Mouse (Mus musculus) midbrain, embryonic 11.5 days (tissue): ENCODE data around the gene Erfe. TPM values are rescaled to one million over a fixed set of nuclear protein-coding genes. Genes with fewer than 3 reads are reported as not detected.

Source experiments
- ATAC-seq: fragments of 200-750 bp; cut with Nextera tagmentation; 2 replicates; pipeline ENCODE4 v1.8.0; 2017; ENCODE audit warnings: moderate TSS enrichment, moderate library complexity; ENCODE audit not compliant: low FRiP score
- DNase-seq: peaks from one replicate; pipeline ENCODE4 v3.0.0; 2015; ENCODE audit warnings: low spot score; ENCODE audit errors: missing footprints
- H3K27ac ChIP-seq: fragments of 300-500 bp; sonication (generic); 2 replicates; pipeline ENCODE4 v1.5.1; 2014; ENCODE audit warnings: low read depth, low read length
- H3K27me3 ChIP-seq: fragments of 300-500 bp; sonication (generic); 2 replicates; pipeline ENCODE4 v1.6.1; 2014; ENCODE audit warnings: mild to moderate bottlenecking, low read length, moderate library complexity, mixed read lengths; ENCODE audit not compliant: control insufficient read depth, insufficient read depth
- H3K36me3 ChIP-seq: fragments of 300-500 bp; sonication (generic); 2 replicates; pipeline ENCODE4 v1.6.1; 2014; ENCODE audit warnings: mild to moderate bottlenecking, low read length, moderate library complexity, mixed read lengths; ENCODE audit not compliant: control insufficient read depth, insufficient read depth
- H3K4me1 ChIP-seq: fragments of 300-500 bp; sonication (generic); 2 replicates; pipeline ENCODE4 v1.6.1; 2014; ENCODE audit warnings: low read length; ENCODE audit not compliant: control insufficient read depth, insufficient read depth
- H3K4me2 ChIP-seq: fragments of 300-500 bp; sonication (generic); 2 replicates; pipeline ENCODE4 v1.6.1; 2014; ENCODE audit warnings: mild to moderate bottlenecking, moderate library complexity
- H3K4me3 ChIP-seq: fragments of 300-500 bp; sonication (generic); 2 replicates; pipeline ENCODE4 v1.5.1; 2014; ENCODE audit warnings: low read depth, low read length
- H3K9ac ChIP-seq: fragments of 300-500 bp; sonication (generic); 2 replicates; pipeline ENCODE4 v1.6.1; 2014; ENCODE audit warnings: low read length
- H3K9me3 ChIP-seq: fragments of 300-500 bp; sonication (generic); 2 replicates; pipeline ENCODE4 v1.6.1; 2016; ENCODE audit warnings: low read length; ENCODE audit not compliant: control insufficient read depth
- WGBS: fragments of 180-500 bp; shearing (Covaris S2); extraction: QIAGEN DNeasy Blood & Tissue Kit; methylation state at CpG from one replicate; pipeline ENCODE4 v1.1.7; 2014; 5-methylcytosine and 5-hydroxymethylcytosine counted together
- polyA plus RNA-seq: library from polyadenylated mRNA; unstranded; fragments of >200 nt; fragmentation: Nextera tagmentation; extraction: Ambion mirVana; gene quantifications from 2 replicates; pipeline ENCODE4 v1.2.1, GENCODE M21; 2014

Erfe gene
- polyA plus RNA-seq, 1 experiment from 2014 or later, result 0.52 TPM

DNA sequence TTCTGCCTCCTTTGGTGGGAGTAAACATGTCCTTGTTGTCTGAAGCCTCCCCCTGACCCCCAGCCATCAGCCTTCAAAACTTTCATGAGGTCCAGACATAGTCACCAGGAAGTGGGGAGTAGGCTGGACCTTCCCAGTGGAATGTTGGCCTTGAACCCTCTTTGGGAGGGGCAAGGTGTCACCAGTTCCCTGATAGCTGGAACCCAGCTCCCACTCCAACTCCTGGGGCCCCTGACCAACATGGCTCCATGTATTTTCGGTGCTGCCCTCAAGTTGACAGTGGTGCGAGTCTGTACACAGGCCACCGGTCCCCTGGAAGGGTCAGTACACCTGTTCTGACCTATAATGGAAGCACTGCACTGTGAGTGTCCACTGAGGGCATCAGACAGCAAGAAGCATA, 1.1 kb downstream of the Erfe start:
- no peaks in the 10 kb centered on the region for H3K9me3 ChIP-seq
- peaks cover 11% of the 10 kb centered on the region for H3K36me3 ChIP-seq
- H3K27ac ChIP-seq, result no peak overlapping the region
- H3K4me3 ChIP-seq, result no peak overlapping the region
- peaks cover 5% of the 10 kb centered on the region for H3K4me1 ChIP-seq
- no peak for ATAC-seq
- WGBS, result 88% methylated on average over 3 of the region's 3 CpGs
- no peak overlapping the region for H3K9ac ChIP-seq
- no peak overlapping the region for H3K4me2 ChIP-seq
- no peak for DNase-seq
- H3K27me3 ChIP-seq, result peaks cover 6% of the 10 kb centered on the region

- WGBS, result 74% methylated on average over 4 of the region's 4 CpGs
Observed at GRCm38 (mm10) chr1:91369408-91369807, 3.2 kb downstream of the Erfe start.

DNA sequence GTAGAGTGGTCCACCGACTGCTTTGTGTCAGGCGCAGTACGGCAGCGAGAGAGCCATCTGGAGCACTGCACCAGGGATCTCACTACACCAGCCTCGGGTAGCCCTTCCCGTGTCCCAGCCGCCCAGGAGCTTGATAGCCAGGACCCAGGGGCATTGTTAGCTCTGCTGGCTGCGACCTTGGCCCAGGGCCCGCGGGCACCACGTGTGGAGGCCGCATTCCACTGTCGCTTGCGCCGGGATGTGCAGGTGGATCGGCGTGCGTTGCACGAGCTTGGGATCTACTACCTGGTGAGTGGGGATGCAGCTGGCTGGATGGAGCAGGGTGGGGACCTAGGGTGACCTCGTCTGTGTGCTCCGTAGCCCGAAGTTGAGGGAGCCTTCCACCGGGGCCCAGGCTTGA, 3.8 kb downstream of the Erfe start:
- no peaks in the 10 kb centered on the region for H3K9me3 ChIP-seq
- 94% methylated on average over 23 of the region's 23 CpGs for WGBS
- H3K36me3 ChIP-seq, result peaks cover 24% of the 10 kb centered on the region
- peaks cover 6% of the 10 kb centered on the region for H3K27me3 ChIP-seq
- DNase-seq (no peak), ATAC-seq (no peak)
- no peak overlapping the region for H3K27ac ChIP-seq
- H3K4me1 ChIP-seq, result peaks cover 5% of the 10 kb centered on the region
- no peak overlapping the region for H3K4me2 ChIP-seq
- H3K9ac ChIP-seq, result no peak overlapping the region
- H3K4me3 ChIP-seq, result no peak overlapping the region

More at GRCm38 (mm10) chr1:91369408-91369807, 3.2 kb downstream of the Erfe start:
- Histone ChIP-seq H3K4me2 (no peak overlapping the region), H3K27ac (no peak overlapping the region), H3K27me3 (peaks cover 6% of the 10 kb centered on the region), H3K4me3 (no peak overlapping the region), H3K4me1 (peaks cover 5% of the 10 kb centered on the region), H3K9me3 (no peaks in the 10 kb centered on the region), H3K9ac (no peak overlapping the region), H3K36me3 (peaks cover 22% of the 10 kb centered on the region)
- DNase-seq (no peak), ATAC-seq (no peak)

- Histone ChIP-seq H3K36me3 (peaks cover 44% of the 10 kb centered on the region), H3K4me3 (no peak overlapping the region), H3K4me1 (no peaks in the 10 kb centered on the region), H3K9me3 (no peaks in the 10 kb centered on the region), H3K27me3 (no peaks in the 10 kb centered on the region), H3K27ac (no peak overlapping the region), H3K4me2 (no peak overlapping the region), H3K9ac (no peak overlapping the region)
- no peak for DNase-seq
- no peak for ATAC-seq
- WGBS, result 94% methylated on average over 6 of the region's 6 CpGs
Observed at GRCm38 (mm10) chr1:91373414-91373835, 7.2 kb downstream of the Erfe start.

- Histone ChIP-seq H3K27ac (no peak overlapping the region), H3K36me3 (peaks cover 40% of the 10 kb centered on the region), H3K4me1 (no peaks in the 10 kb centered on the region), H3K27me3 (no peaks in the 10 kb centered on the region), H3K4me3 (no peak overlapping the region), H3K9me3 (no peaks in the 10 kb centered on the region), H3K9ac (no peak overlapping the region), H3K4me2 (no peak overlapping the region)
- 64% methylated on average over 7 of the region's 7 CpGs for WGBS
- ATAC-seq (peak; percentile 46; the same call in 1 of the 2 replicates), DNase-seq (peak; percentile 94)
Observed at GRCm38 (mm10) chr1:91380453-91381090, 14.3 kb downstream of the Erfe start.

DNA sequence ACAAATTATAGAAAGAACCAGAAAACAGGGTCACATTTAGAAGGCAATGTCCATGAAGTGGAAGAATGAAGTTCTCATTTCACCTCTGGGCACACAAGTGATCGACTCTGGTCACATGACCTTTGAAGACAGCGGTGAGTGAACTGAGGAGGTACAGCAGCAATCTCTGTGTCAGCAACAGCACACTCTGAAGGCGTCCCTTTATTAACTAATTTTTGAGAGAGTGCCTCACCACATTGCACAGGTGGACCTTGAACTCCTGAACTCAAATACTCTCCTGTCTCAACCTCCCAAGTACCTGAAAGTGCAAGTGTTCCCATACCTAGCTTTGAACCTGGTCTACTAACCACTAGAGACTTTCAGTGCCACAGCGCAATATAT, 14.9 kb downstream of the Erfe start:
- no peak overlapping the region for H3K27ac ChIP-seq
- no peak overlapping the region for H3K4me2 ChIP-seq
- peaks cover 39% of the 10 kb centered on the region for H3K36me3 ChIP-seq
- H3K4me3 ChIP-seq, result no peak overlapping the region
- no peak for DNase-seq
- H3K4me1 ChIP-seq, result no peaks in the 10 kb centered on the region
- no peaks in the 10 kb centered on the region for H3K9me3 ChIP-seq
- ATAC-seq, result no peak
- H3K9ac ChIP-seq, result no peak overlapping the region
- 93% methylated on average over 4 of the region's 4 CpGs for WGBS
- no peaks in the 10 kb centered on the region for H3K27me3 ChIP-seq

- no peak for ATAC-seq
- peaks cover 25% of the 10 kb centered on the region for H3K36me3 ChIP-seq
- 96% methylated on average over 5 of the region's 5 CpGs for WGBS
Observed at GRCm38 (mm10) chr1:91390369-91390768, 24.1 kb downstream of the Erfe start.

DNA sequence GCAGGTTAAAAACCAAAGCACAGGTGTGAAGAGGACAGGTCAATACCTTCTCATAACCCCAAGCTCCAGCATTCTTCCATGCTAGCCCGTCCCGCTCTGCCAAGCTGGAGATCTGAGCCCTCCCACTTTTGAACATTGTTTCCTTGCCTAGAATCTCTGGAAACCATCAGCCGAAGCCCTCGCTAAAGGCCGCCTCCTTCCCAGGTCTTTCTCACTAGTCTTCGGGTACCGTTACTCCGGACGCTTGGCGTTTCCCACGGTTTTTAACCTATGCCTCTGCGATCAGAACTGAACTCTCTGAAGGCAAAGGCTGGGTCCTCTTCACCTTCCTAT, 31.7 kb downstream of the Erfe start:
- WGBS, result 2% methylated on average over 12 of the region's 12 CpGs
- H3K4me1 ChIP-seq, result peaks cover 17% of the 10 kb centered on the region
- H3K36me3 ChIP-seq, result no peaks in the 10 kb centered on the region; the same call in 1 of the 2 replicates
- H3K4me3 ChIP-seq, result peak overlapping the region; percentile 90
- H3K27ac ChIP-seq, result 0 out of 2 replicates have a peak overlapping the region, but pooled peaks have one; percentile 83
- H3K9ac ChIP-seq, result peak overlapping the region; percentile 93
- H3K27me3 ChIP-seq, result no peaks in the 10 kb centered on the region
- peak; percentile 6; the same call in 1 of the 2 replicates for ATAC-seq
- DNase-seq, result no peak
- H3K9me3 ChIP-seq, result no peaks in the 10 kb centered on the region
- H3K4me2 ChIP-seq, result peak overlapping the region; percentile 83

More at GRCm38 (mm10) chr1:91390369-91390768, 24.1 kb downstream of the Erfe start:
- no peaks in the 10 kb centered on the region for H3K9me3 ChIP-seq
- no peak for DNase-seq
- H3K27ac ChIP-seq, result no peak overlapping the region
- no peak overlapping the region for H3K4me3 ChIP-seq
- H3K4me2 ChIP-seq, result no peak overlapping the region
- H3K27me3 ChIP-seq, result no peaks in the 10 kb centered on the region; the same call in 1 of the 2 replicates
- no peaks in the 10 kb centered on the region for H3K4me1 ChIP-seq
- H3K9ac ChIP-seq, result no peak overlapping the region

DNA sequence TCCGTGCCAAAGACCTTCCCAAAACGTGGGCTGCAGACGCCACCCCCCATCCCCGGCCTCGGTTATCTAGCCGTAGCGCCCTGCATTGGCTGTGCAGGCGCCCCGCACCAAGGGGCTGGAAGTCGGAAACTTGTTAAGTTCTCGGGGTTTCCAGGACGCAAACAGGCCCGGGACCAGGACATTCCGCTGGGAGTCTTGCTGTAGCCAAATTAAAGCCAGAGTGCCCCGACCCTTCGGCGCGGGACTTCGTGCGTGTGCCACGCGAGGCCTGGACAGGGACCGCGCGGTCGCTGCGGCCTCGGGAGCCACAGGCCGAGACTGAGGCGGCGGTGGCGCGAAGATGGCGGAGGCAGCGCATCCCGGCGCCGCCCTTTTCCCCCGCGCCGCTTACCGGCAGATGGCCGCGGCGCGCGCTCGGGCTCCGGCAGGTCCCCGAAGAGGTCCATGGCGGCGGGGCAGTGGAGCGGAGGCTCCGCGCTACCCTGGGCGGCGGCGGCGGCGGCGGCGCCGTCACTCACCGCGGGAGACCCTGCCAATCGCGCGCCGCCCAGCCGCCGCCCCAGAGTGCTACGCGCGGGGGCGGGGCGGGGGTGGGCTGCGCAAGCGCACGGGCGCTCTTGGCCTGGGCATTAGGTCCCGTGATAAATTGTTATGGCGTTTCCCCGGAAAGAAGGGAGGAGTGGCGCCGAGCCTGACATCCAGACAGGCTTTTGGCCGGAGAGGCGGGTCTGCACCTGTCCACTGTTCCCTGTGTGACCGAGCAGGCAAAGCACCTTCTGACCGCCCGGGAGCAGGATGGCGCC, 32.2 kb downstream of the Erfe start, which contains the start of gene Ilkap:
Gene Ilkap, minus strand, starts transcription at position 556 of the 803 bp plus-strand sequence.
- H3K4me2 ChIP-seq, result peak within 1 kb of the TSS; percentile 83
- peak within 1 kb of the TSS; percentile 93 for H3K9ac ChIP-seq
- no peaks in the 10 kb centered on the region for H3K9me3 ChIP-seq
- peaks cover 17% of the 10 kb centered on the region for H3K4me1 ChIP-seq
- peak within 1 kb of the TSS; percentile 83 for H3K27ac ChIP-seq
- no peaks in the 10 kb centered on the region for H3K27me3 ChIP-seq
- H3K4me3 ChIP-seq, result peak within 1 kb of the TSS; percentile 90
- H3K36me3 ChIP-seq, result no peaks in the 10 kb centered on the region; the same call in 1 of the 2 replicates
- WGBS, result under 1% methylated on average over 85 of the region's 91 CpGs
- ATAC-seq (peak; percentile 98), DNase-seq (peak; percentile 99)
